Mouse (Mus musculus) heart, adult 2 months (tissue): ENCODE data around the gene Rnf145. TPM values are rescaled to one million over a fixed set of nuclear protein-coding genes. Genes with fewer than 3 reads are reported as not detected.

Experiments used
- DNase-seq, 2 experiments: peaks; one replicate each; pipeline ENCODE4 v3.0.0; 2021
- H3K27ac ChIP-seq: fragments of 200-600 bp; 2 replicates; pipeline ENCODE4 v1.8.1; 2022
- H3K27me3 ChIP-seq: fragments of 200-500 bp; 2 replicates; pipeline ENCODE4 v1.6.1; 2012; ENCODE audit warnings: mild to moderate bottlenecking, low read length, inconsistent platforms, mixed read lengths; ENCODE audit not compliant: control insufficient read depth, insufficient read depth
- H3K36me3 ChIP-seq: fragments of 200-500 bp; 2 replicates; pipeline ENCODE4 v1.6.1; 2012; ENCODE audit warnings: low read length, inconsistent platforms; ENCODE audit not compliant: control insufficient read depth, insufficient read depth
- H3K4me1 ChIP-seq: fragments of 200-500 bp; 2 replicates; pipeline ENCODE4 v1.6.1; 2011; ENCODE audit warnings: low read length; ENCODE audit not compliant: control insufficient read depth, insufficient read depth
- H3K4me3 ChIP-seq: fragments of 200-600 bp; 2 replicates; pipeline ENCODE4 v1.8.1; 2022
- H3K79me2 ChIP-seq: fragments of 200-500 bp; replicated peaks from 2 replicates; pipeline ENCODE4 v1.6.1; 2012; ENCODE audit warnings: mild to moderate bottlenecking, inconsistent platforms, low read length, moderate library complexity, mixed read lengths; ENCODE audit not compliant: control insufficient read depth, insufficient read depth
- H3K9ac ChIP-seq: fragments of 200-500 bp; 2 replicates; pipeline ENCODE4 v1.6.1; 2012; ENCODE audit warnings: low read depth, mild to moderate bottlenecking, control low read depth, inconsistent platforms, low read length, mixed read lengths
- CTCF ChIP-seq: fragments of 200-600 bp; IDR thresholded peaks from 2 replicates; pipeline ENCODE4 v1.8.1; 2022; ENCODE audit warnings: antibody characterized with exemption, mild to moderate bottlenecking, moderate library complexity
- EP300 ChIP-seq: fragments of 200-500 bp; IDR thresholded peaks from 2 replicates; pipeline ENCODE4 v1.6.1; 2011; ENCODE audit warnings: low read depth, low read length, control low read depth; ENCODE audit not compliant: insufficient read depth
- POLR2A ChIP-seq: fragments of 200-500 bp; IDR thresholded peaks from 2 replicates; pipeline ENCODE4 v1.6.1; 2011; ENCODE audit warnings: mild to moderate bottlenecking, low read depth, low read length, control low read depth; ENCODE audit not compliant: insufficient read depth
- WGBS: fragments of 180-500 bp; shearing (Covaris S2); methylation state at CpG from one replicate; pipeline ENCODE4 v1.1.7; 2018; 5-methylcytosine and 5-hydroxymethylcytosine counted together
- intact Hi-C: fragments of 180-260 bp; cut with DNase I; formaldehyde crosslinking; loops from one replicate; pipeline ENCODE4 v1.15.1; 2025
- polyA plus RNA-seq: library from polyadenylated mRNA; depleted of rRNA; stranded (reverse); fragments of >200 nt; gene quantifications from 2 replicates; pipeline ENCODE4 v1.2.3, GENCODE M21; 2012
- total RNA-seq, 2 experiments: library from RNA; stranded (reverse); gene quantifications; 2 replicates each; pipeline ENCODE4 v1.2.3; 2021

Gene Rnf145
- total and polyA plus RNA-seq, 3 experiments, result 11.6 to 14.0 (median 13.3) TPM

- Histone ChIP-seq H3K4me1 (no peaks in the 10 kb centered on the region; the same call in 1 of the 2 replicates), H3K4me3 (no peak overlapping the region), H3K79me2 (no peaks in the 10 kb centered on the region), H3K27me3 (no peaks in the 10 kb centered on the region), H3K9ac (no peak overlapping the region), H3K36me3 (no peaks in the 10 kb centered on the region), H3K27ac (no peak overlapping the region)
- 10% methylated on average over 3 of the region's 3 CpGs for WGBS
- DNase-seq, result peak; percentile 36 to 41
- TF ChIP-seq CTCF (peak; percentile 97), EP300 (no peak), POLR2A (no peak)
- intact Hi-C loops, result loop anchor here (2.0 to 10.0 kb wide), 5 partner anchors 953 to 1296 kb away; no protein-coding TSS in a partner anchor
Observed at GRCm38 (mm10) chr11:44586047-44586696, 67.4 kb downstream of the Rnf145 start.

- WGBS, result 90% methylated on average over 6 of the region's 6 CpGs
- no peaks in the 10 kb centered on the region for H3K4me1 ChIP-seq
- H3K79me2 ChIP-seq, result no peaks in the 10 kb centered on the region
- DNase-seq, result no peak
- H3K4me3 ChIP-seq, result no peak overlapping the region
- H3K36me3 ChIP-seq, result no peaks in the 10 kb centered on the region
- H3K9ac ChIP-seq, result no peak overlapping the region
- H3K27ac ChIP-seq, result no peak overlapping the region
- no peaks in the 10 kb centered on the region for H3K27me3 ChIP-seq
- intact Hi-C loops, result no loop called here
- TF ChIP-seq CTCF, result no peak
- TF ChIP-seq EP300, result no peak
- TF ChIP-seq POLR2A, result no peak
Observed at GRCm38 (mm10) chr11:44593016-44593415, 74.3 kb downstream of the Rnf145 start.

DNA sequence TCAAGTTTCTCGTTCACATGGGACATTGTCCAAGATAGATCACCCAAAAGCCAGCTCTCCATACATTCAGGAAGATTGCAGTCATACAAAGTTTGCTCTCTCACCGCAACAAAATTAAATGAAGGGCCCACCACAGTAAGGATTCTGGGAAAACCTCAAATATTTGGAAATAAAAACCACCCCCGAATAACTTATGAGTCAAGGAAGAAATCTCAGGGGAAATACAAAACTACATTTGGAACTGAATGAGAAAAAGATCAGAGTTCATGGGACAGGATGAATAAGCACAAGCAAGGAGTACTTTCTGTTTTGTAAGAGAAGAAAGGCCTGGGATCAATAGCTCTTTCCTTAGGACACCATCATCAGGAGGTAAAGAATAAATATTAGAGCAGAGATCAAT, 76.0 kb downstream of the Rnf145 start:
- Histone ChIP-seq H3K9ac (no peak overlapping the region), H3K27me3 (no peaks in the 10 kb centered on the region), H3K79me2 (no peaks in the 10 kb centered on the region), H3K36me3 (no peaks in the 10 kb centered on the region), H3K27ac (no peak overlapping the region), H3K4me3 (no peak overlapping the region), H3K4me1 (no peaks in the 10 kb centered on the region)
- 74% methylated on average over 3 of the region's 3 CpGs for WGBS
- DNase-seq, result no peak
- TF ChIP-seq EP300, result no peak
- no peak for TF ChIP-seq POLR2A
- TF ChIP-seq CTCF, result no peak
- intact Hi-C loops, result no loop called here

GRCm38 (mm10) chr11:44606881-44607280, 88.1 kb downstream of the Rnf145 start:
- WGBS, result 84% methylated on average over 8 of the region's 8 CpGs

DNA sequence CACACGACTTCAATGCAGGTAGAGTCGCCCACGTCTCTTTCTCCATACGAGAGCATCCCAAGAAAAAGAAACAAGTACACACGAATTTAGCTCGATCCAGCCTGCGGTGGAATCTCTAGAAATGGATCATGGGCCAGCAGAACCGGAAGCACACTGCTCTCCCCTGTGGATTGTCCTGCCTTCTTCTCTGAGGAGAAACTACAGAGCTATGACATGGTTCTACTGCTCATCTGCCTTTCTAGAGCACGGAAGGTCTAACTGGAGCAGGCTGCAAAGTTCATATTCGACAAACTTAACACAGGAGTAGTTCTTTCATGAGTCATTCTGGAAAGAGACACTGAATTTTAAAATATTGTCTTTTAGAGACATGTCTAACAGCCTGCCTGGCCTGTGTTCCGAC, 89.9 kb downstream of the Rnf145 start:
- H3K27ac ChIP-seq, result no peak overlapping the region
- H3K27me3 ChIP-seq, result no peaks in the 10 kb centered on the region
- no peaks in the 10 kb centered on the region for H3K36me3 ChIP-seq
- TF ChIP-seq CTCF (no peak), POLR2A (no peak), EP300 (no peak)
- H3K4me3 ChIP-seq, result no peak overlapping the region
- peaks cover 6% of the 10 kb centered on the region for H3K4me1 ChIP-seq
- no peaks in the 10 kb centered on the region for H3K79me2 ChIP-seq
- no peak for DNase-seq
- H3K9ac ChIP-seq, result no peak overlapping the region
- intact Hi-C loops, result no loop called here
- 75% methylated on average over 11 of the region's 11 CpGs for WGBS

More at GRCm38 (mm10) chr11:44606881-44607280, 88.1 kb downstream of the Rnf145 start:
- H3K9ac ChIP-seq, result no peak overlapping the region
- H3K79me2 ChIP-seq, result no peaks in the 10 kb centered on the region
- no peak for TF ChIP-seq POLR2A
- H3K4me1 ChIP-seq, result peaks cover 3% of the 10 kb centered on the region
- no peaks in the 10 kb centered on the region for H3K27me3 ChIP-seq
- H3K27ac ChIP-seq, result no peak overlapping the region
- no peak overlapping the region for H3K4me3 ChIP-seq
- intact Hi-C loops, result no loop called here
- no peaks in the 10 kb centered on the region for H3K36me3 ChIP-seq
- DNase-seq, result no peak

- Histone ChIP-seq H3K27me3 (no peaks in the 10 kb centered on the region), H3K27ac (peak overlapping the region; percentile 15; the same call in 1 of the 2 replicates), H3K79me2 (no peaks in the 10 kb centered on the region), H3K4me3 (peak overlapping the region; percentile 56), H3K4me1 (peaks cover 6% of the 10 kb centered on the region), H3K9ac (peak overlapping the region; percentile 14; the same call in 1 of the 2 replicates), H3K36me3 (no peaks in the 10 kb centered on the region)
- no peak; the same call in 1 of the 2 replicates for TF ChIP-seq CTCF
- peak; percentile 96 for TF ChIP-seq EP300
- 3% methylated on average over 45 of the region's 45 CpGs for WGBS
- intact Hi-C loops, result loop anchor here (1.0 to 10.0 kb wide), 6 partner anchors 214 to 1271 kb away; no protein-coding TSS in a partner anchor
- peak; percentile 85 to 90 for DNase-seq
Observed at GRCm38 (mm10) chr11:44610971-44611781, 92.4 kb downstream of the Rnf145 start.
